Mouse (Mus musculus): Measurements from ENCODE around the gene Tln2.

Gene Tln2

DNA sequence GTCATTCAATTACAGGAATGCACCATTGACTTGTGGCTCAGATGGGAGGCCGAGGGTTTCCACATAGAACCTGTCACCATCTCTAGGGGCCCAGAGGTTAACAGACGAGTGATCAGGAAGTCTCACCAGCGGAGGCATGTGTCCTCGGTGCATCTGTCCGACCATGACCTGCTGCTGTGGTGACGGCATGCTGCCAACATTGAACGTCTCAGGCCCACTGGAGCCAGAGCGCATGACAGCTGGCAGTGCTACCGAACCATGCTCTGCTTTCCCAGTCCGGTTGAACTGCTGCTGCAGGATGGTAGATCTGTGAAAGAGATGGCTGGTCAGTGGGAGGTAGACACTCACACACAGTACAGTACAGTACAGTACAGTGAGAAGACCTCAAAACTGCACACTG is 197.0 kb downstream of the Tln2 start:
- DNase-seq (ENCODE audit: extremely low spot score, low read depth, low spot score), result no peak

DNA sequence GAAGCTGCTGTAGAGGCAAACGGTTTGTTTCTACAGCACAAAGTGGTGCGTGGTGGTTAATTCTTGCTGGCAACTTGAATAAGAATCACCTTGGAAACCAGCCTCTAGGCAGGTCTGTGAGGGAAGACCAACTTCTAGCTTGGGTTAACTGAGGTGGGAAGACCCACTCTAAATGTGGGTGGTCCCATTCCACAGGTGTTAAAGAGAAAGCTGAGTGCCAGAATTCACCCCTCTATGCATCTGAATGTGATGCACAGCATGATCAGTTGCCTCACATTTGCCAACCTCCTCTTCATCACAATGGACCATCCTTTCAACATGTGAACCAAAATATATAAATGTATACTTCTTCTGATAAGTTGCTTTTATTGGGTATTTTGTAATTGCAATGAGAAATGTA is 197.4 kb downstream of the Tln2 start:
- DNase-seq (ENCODE audit: extremely low spot score, low read depth, low spot score), result no peak

DNA sequence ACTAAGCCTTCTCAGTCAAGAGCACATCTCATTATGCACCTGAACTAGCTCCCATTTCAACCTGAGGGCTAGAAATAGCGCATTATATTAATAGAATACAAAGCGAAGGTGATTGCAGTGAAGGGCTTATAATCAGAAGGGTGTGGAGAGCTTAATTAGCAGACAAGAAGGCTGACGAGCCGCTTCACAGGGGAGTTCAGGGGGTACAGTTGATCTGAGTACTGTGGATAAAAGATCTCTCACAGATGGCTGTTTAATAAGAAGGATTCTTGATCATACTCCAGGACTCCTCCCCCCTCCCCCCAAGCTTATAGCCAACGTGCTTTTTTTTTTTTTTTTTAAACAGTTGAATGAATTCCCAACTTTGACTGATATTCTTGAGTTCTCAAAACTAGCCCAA is 198.0 kb downstream of the Tln2 start:
- DNase-seq (ENCODE audit: extremely low spot score, low read depth, low spot score), result no peak

GRCm38 (mm10) chr9:67354356-67354755 is 205.1 kb downstream of the Tln2 start:
- DNase-seq (ENCODE audit: extremely low spot score, low read depth, low spot score), result no peak

GRCm38 (mm10) chr9:67353365-67353764 is 206.1 kb downstream of the Tln2 start:
- DNase-seq (ENCODE audit: extremely low spot score, low read depth, low spot score), result no peak

DNA sequence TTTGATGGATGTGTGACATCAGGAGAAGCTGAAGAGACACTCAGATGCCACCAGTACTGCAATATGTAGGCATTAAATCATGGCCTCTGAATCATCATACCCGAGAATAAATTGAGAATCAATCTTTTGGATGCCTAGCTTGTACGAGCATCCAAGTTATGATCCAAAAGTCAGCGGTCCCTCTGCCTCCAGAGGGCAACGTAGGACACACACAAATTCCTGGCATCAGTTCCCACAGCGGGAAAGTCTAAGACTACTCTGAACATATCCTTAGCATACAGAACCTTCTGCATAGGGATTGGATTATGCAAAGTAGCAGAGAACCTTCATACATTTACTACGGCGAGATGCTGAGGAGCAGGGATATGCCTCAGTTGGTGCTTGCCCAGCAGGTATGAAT is 210.5 kb downstream of the Tln2 start:
- DNase-seq (ENCODE audit: extremely low spot score, low read depth, low spot score), result no peak

GRCm38 (mm10) chr9:67347184-67347583 is 212.3 kb downstream of the Tln2 start:
- DNase-seq (ENCODE audit: extremely low spot score, low read depth, low spot score), result no peak

GRCm38 (mm10) chr9:67331281-67331680 is 228.2 kb downstream of the Tln2 start:
- no peak for DNase-seq (ENCODE audit: extremely low spot score, low read depth, low spot score)

GRCm38 (mm10) chr9:67328451-67328850 is 231.1 kb downstream of the Tln2 start:
- DNase-seq (ENCODE audit: extremely low spot score, low read depth, low spot score), result no peak

GRCm38 (mm10) chr9:67321886-67322285 is 237.6 kb downstream of the Tln2 start:
- DNase-seq (ENCODE audit: extremely low spot score, low read depth, low spot score), result no peak

GRCm38 (mm10) chr9:67315356-67315755 is 244.1 kb downstream of the Tln2 start:
- no peak for DNase-seq (ENCODE audit: extremely low spot score, low read depth, low spot score)

DNA sequence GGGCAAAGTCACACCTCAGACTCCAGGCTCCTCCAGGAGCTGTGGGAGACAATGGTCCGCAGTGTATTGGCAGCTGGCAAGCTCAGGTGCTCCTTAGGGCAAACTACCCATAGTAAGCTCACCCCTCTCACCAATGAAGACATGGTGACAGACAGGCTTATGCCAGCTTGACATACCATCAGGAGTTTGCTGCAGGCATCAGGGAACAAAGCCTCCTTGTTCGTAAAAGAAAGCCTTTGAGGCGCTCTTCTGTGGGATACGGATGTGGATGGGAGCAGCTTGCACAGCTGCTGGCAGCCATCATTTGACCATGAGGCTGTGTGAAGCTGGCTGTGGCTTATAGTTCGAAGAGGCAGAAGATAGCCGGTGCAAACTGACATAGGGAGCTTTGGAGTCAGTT is 254.5 kb downstream of the Tln2 start:
- DNase-seq (ENCODE audit: extremely low spot score, low read depth, low spot score), result no peak

DNA sequence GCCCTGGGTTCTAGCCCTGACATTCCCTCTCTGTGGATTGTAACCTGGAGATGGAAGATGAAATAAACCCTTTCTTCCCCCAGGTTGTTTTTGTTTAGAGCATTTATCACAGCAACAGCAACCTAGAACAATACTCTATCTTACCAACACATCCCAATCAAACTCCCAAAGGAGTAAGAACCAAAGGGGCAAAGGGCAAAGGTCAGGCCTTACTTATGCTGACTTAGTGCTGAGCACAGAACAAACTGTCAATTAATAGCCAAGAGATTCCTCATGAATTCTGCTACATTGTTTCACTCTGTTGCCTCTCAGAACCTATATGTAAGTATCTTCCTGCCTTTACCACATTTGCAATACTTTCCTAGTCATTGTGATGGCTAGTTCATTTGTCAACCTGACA is 255.5 kb downstream of the Tln2 start:
- DNase-seq (ENCODE audit: extremely low spot score, low read depth, low spot score), result no peak

- no peak for DNase-seq (ENCODE audit: extremely low spot score, low read depth, low spot score)
These were observed 256.5 kb downstream of the Tln2 start for GRCm38 (mm10) chr9:67303038-67303437.

GRCm38 (mm10) chr9:67302386-67302989 is 257.0 kb downstream of the Tln2 start:
- no peak for DNase-seq (ENCODE audit: extremely low spot score, low read depth, low spot score)

GRCm38 (mm10) chr9:67301571-67301970 is 257.9 kb downstream of the Tln2 start:
- DNase-seq (ENCODE audit: extremely low spot score, low read depth, low spot score), result no peak

DNA sequence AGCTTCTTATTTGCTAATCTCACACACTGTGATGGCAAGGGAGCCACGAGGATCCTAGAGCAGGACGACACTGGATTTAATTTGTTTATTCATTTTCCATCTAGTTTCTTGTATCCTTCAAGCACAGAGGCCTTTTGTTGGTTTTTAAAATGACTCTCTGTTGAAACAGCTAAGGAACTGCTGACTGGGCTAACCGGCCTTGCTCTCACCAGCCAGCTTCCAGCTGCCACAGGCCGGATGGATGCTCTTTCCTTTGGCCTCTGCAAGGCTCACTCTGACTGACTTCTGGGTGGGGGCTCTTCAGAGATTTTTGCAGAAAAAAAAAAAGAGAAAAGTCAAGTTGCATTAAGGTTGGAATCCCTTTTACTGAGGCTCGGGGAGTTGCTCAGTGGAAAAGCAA is 258.7 kb downstream of the Tln2 start:
- no peak for DNase-seq (ENCODE audit: extremely low spot score, low read depth, low spot score)

DNA sequence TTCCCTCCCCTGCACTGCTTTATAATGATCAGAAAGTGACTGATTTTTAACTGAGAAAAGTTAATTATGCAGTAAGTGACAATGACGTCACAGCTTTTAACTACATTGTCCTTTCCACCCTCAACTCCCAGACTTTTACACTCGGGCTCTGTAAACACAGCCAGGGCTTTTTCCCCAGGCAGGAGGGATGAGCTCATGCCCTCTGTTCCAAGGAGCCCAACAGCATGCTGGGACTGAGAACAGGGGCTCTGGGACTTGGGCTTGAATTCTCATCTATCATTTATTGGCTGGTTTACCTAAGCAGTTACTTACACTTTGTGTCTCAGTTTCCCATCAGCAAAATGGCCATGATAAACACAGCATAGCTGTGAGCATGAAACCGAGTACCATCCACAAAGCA is 259.2 kb downstream of the Tln2 start:
- DNase-seq (ENCODE audit: extremely low spot score, low read depth, low spot score), result no peak

- DNase-seq (ENCODE audit: extremely low spot score, low read depth, low spot score), result no peak
These were observed 260.3 kb downstream of the Tln2 start for GRCm38 (mm10) chr9:67299164-67299563.

GRCm38 (mm10) chr9:67297236-67297889 is 262.1 kb downstream of the Tln2 start:
- no peak for DNase-seq (ENCODE audit: extremely low spot score, low read depth, low spot score)

DNA sequence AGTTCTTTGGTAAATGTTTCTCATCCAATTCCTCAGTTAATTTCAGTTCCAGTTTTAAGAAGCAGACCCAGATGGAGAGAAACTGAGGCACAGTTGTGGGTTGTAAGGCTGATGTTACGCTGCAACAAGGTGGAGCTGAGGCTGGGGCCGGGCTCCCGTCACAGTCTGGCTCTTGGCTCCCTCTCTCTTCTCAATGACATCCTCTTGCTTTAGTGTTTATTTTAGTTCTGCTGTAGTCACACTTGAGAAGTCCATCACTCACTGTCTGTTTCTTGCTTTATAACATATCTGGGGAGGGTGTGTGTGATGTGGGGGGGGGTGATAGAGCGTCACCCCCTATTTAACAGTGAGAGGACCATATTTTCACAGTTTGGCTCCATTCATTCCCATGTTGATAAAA is 272.0 kb downstream of the Tln2 start:
- no peak for DNase-seq (ENCODE audit: extremely low spot score, low read depth, low spot score)

GRCm38 (mm10) chr9:67286801-67287200 is 272.7 kb downstream of the Tln2 start:
- DNase-seq (ENCODE audit: extremely low spot score, low read depth, low spot score), result no peak

- DNase-seq (ENCODE audit: extremely low spot score, low read depth, low spot score), result no peak
These were observed 274.0 kb downstream of the Tln2 start for GRCm38 (mm10) chr9:67285544-67285943.

All from hindlimb bud, embryonic 11.5 days (tissue).